Comparison of ENCODE assay signal across 8 mouse cellular contexts in genomic region chr5:24651768-24652752, GRCm38 (mm10). TPM values are rescaled to one million over a fixed set of nuclear protein-coding genes. Genes with fewer than 3 reads are reported as not detected.
DNase-seq lines count a peak whose midpoint lies in the region; ATAC-seq and TF ChIP-seq lines count a peak whose summit lies in the region.

No protein-coding gene starts in this region.

- H3K4me3 ChIP-seq in embryonic facial prominence, embryonic 12.5 days: no peak overlapping the region
- H3K4me3 ChIP-seq in heart, adult 2 months: no peak overlapping the region
- H3K4me3 ChIP-seq in limb, embryonic 14.5 days (replicated peaks; ENCODE audit: low read length): no peak overlapping the region

- no peaks in the 10 kb centered on the region for H3K9me3 ChIP-seq in embryonic facial prominence, embryonic 12.5 days
- H3K9me3 ChIP-seq in limb, embryonic 14.5 days (ENCODE audit: control insufficient read depth, low read length): no peaks in the 10 kb centered on the region

- peak; percentile 42; the same call in 1 of the 2 replicates for ATAC-seq in embryonic facial prominence, embryonic 12.5 days (ENCODE audit: insufficient number of reproducible peaks, insufficient read depth, low FRiP score, low TSS enrichment)
- ATAC-seq in limb, embryonic 14.5 days (ENCODE audit: low FRiP score, low read depth): peak; percentile 79; the same call in 1 of the 2 replicates

- H3K9ac ChIP-seq in embryonic facial prominence, embryonic 12.5 days: no peak overlapping the region
- H3K9ac ChIP-seq in heart, adult 2 months (ENCODE audit: low read depth, low read length): no peak overlapping the region
- 0 out of 2 replicates have a peak overlapping the region, but pooled peaks have one; percentile 12 for H3K9ac ChIP-seq in limb, embryonic 14.5 days (ENCODE audit: low read depth, low read length, severe bottlenecking)

- no peaks in the 10 kb centered on the region for H3K79me2 ChIP-seq in heart, adult 2 months (replicated peaks; ENCODE audit: control insufficient read depth, insufficient read depth, low read length)

- DNase-seq in 3T3-L1 (ENCODE audit: low read depth, low spot score): peak; percentile 79
- peak; percentile 85 for DNase-seq in adrenal gland, postnatal 25 days
- DNase-seq in heart, adult 2 months: peak; percentile 81 to 91
- DNase-seq in kidney, adult 9 months: peak; percentile 82
- DNase-seq in limb, embryonic 14.5 days (ENCODE audit: low spot score): peak; percentile 78
- peak; percentile 22 to 57 for DNase-seq in monocyte, adult 2 months (ENCODE audit: low read depth in 1 of 2, low spot score in 2 of 2)
- DNase-seq in splenic B cell, adult 2 months (ENCODE audit: low read depth, low spot score): peak; percentile 74

- no peaks in the 10 kb centered on the region for H3K4me1 ChIP-seq in embryonic facial prominence, embryonic 12.5 days
- no peaks in the 10 kb centered on the region for H3K4me1 ChIP-seq in heart, adult 2 months (ENCODE audit: control insufficient read depth, insufficient read depth, low read length)
- H3K4me1 ChIP-seq in limb, embryonic 14.5 days (ENCODE audit: control insufficient read depth, insufficient read depth, low read length): no peaks in the 10 kb centered on the region

- no peak overlapping the region for H3K4me2 ChIP-seq in embryonic facial prominence, embryonic 12.5 days (replicated peaks)
- no peak overlapping the region for H3K4me2 ChIP-seq in limb, embryonic 14.5 days (replicated peaks; ENCODE audit: low read depth, low read length, severe bottlenecking)

- no peak overlapping the region for H3K27ac ChIP-seq in embryonic facial prominence, embryonic 12.5 days
- no peak overlapping the region for H3K27ac ChIP-seq in heart, adult 2 months
- H3K27ac ChIP-seq in limb, embryonic 14.5 days (replicated peaks; ENCODE audit: low read depth, low read length): no peak overlapping the region

- 31% methylated on average over 25 of the region's 25 CpGs for WGBS in embryonic facial prominence, embryonic 12.5 days
- WGBS in heart, adult 2 months: 27% methylated on average over 25 of the region's 25 CpGs
- 28% methylated on average over 25 of the region's 25 CpGs for WGBS in limb, embryonic 14.5 days

- intact Hi-C loops in heart, adult 2 months (cut with DNase I): loop anchor here (1.0 to 5.0 kb wide), 4 partner anchors 55 to 165 kb away; no protein-coding TSS in a partner anchor

- H3K27me3 ChIP-seq in embryonic facial prominence, embryonic 12.5 days: no peaks in the 10 kb centered on the region
- H3K27me3 ChIP-seq in heart, adult 2 months (ENCODE audit: control insufficient read depth, insufficient read depth, low read length): no peaks in the 10 kb centered on the region
- no peaks in the 10 kb centered on the region for H3K27me3 ChIP-seq in limb, embryonic 14.5 days (ENCODE audit: control insufficient read depth, insufficient read depth, low read length)
- H3K27me3 ChIP-seq in splenic B cell, adult 2 months (ENCODE audit: control insufficient read depth, insufficient read depth, low read length, poor library complexity, severe bottlenecking): no peaks in the 10 kb centered on the region

- TF ChIP-seq EP300 in heart, adult 2 months (IDR thresholded peaks at IDR 0.05; ENCODE audit: insufficient read depth, low read depth, low read length): peak; percentile 56; the same call in 1 of the 2 replicates

- TF ChIP-seq CTCF in heart, adult 2 months (IDR thresholded peaks at IDR 0.05): peak; percentile 100; the same call in 1 of the 2 replicates

- H3K36me3 ChIP-seq in embryonic facial prominence, embryonic 12.5 days: no peaks in the 10 kb centered on the region
- no peaks in the 10 kb centered on the region for H3K36me3 ChIP-seq in heart, adult 2 months (ENCODE audit: control insufficient read depth, insufficient read depth, low read length)
- no peaks in the 10 kb centered on the region for H3K36me3 ChIP-seq in limb, embryonic 14.5 days (ENCODE audit: control insufficient read depth, insufficient read depth, low read length)
- no peaks in the 10 kb centered on the region for H3K36me3 ChIP-seq in splenic B cell, adult 2 months (ENCODE audit: control insufficient read depth, insufficient read depth, low read length, poor library complexity, severe bottlenecking)

- no peak for TF ChIP-seq POLR2A in heart, adult 2 months (IDR thresholded peaks at IDR 0.05; ENCODE audit: insufficient read depth, low read depth, low read length)
- TF ChIP-seq POLR2A in limb, embryonic 14.5 days (IDR thresholded peaks at IDR 0.05; ENCODE audit: borderline replicate concordance, extremely low read depth, insufficient read depth, insufficient read length): no peak

RNA-seq across cellular contexts. Expression of gene Smarcd3, which starts 27.8 kb away (rescaled TPM):
- total RNA-seq in adrenal gland, postnatal 25 days (2021): 14.5 and 18.7 TPM in 2 replicates
- polyA plus RNA-seq in embryonic facial prominence, embryonic 12.5 days (2016; fragmentation: Nextera tagmentation; extraction: Ambion mirVana): 73.5 and 74.7 TPM in 2 replicates
- total RNA-seq in heart, adult 2 months (2021): 10 to 100 TPM; 58.7 to 61.8 TPM
- 60.2 and 61.0 TPM in 2 replicates for polyA plus RNA-seq in heart, adult 2 months (2012; rRNA removed)
- polyA plus RNA-seq in limb, embryonic 14.5 days (2012; rRNA removed): 91.5 and 93.6 TPM in 2 replicates
- polyA plus RNA-seq in limb, embryonic 14.5 days (2014; fragmentation: Nextera tagmentation; extraction: Ambion mirVana): 52.7 and 59.6 TPM in 2 replicates

RNA-seq across cellular contexts. Expression of gene Nub1, which starts 33.3 kb away (rescaled TPM):
- total RNA-seq in adrenal gland, postnatal 25 days (2021): 59.5 and 71.3 TPM in 2 replicates
- 33.9 and 34.0 TPM in 2 replicates for polyA plus RNA-seq in embryonic facial prominence, embryonic 12.5 days (2016; fragmentation: Nextera tagmentation; extraction: Ambion mirVana)
- 10 to 100 TPM; 32.2 to 39.9 TPM for total RNA-seq in heart, adult 2 months (2021)
- polyA plus RNA-seq in heart, adult 2 months (2012; rRNA removed): 26.3 and 32.8 TPM in 2 replicates
- 37.1 and 39.4 TPM in 2 replicates for polyA plus RNA-seq in limb, embryonic 14.5 days (2012; rRNA removed)
- 33.4 and 35.1 TPM in 2 replicates for polyA plus RNA-seq in limb, embryonic 14.5 days (2014; fragmentation: Nextera tagmentation; extraction: Ambion mirVana)
